Mouse (Mus musculus): Measurements from ENCODE around the gene Klhl3.

- TF ChIP-seq POLR2A (IDR thresholded peaks at IDR 0.05; ENCODE audit: borderline replicate concordance, insufficient read depth, low read length), result no peak
- TF ChIP-seq CTCF (IDR thresholded peaks at IDR 0.05; ENCODE audit: borderline replicate concordance, insufficient read depth, low read depth, low read length), result no peak
Observed at GRCm38 (mm10) chr13:58124278-58124677, 10.9 kb upstream of the Klhl3 start.

All from cerebellum, adult 2 months (tissue).